Mouse (Mus musculus) limb, embryonic 11.5 days (tissue): ENCODE results near the gene Creg2. TPM values are rescaled to one million over a fixed set of nuclear protein-coding genes. Genes with fewer than 3 reads are reported as not detected.
A peak's percentile ranks its signal among the peaks of the same experiment; 100 is the strongest.

Experiments used
- ATAC-seq: fragments of 200-750 bp; cut with Nextera tagmentation; 2 replicates; pipeline ENCODE4 v1.8.0; 2017; ENCODE audit warnings: low read depth; ENCODE audit not compliant: insufficient number of reproducible peaks, low FRiP score, low TSS enrichment
- DNase-seq: peaks from one replicate; pipeline ENCODE4 v3.0.0-alpha.2; 2015; ENCODE audit warnings: low spot score
- H3K27ac ChIP-seq: fragments of 300-500 bp; sonication (generic); replicated peaks from 2 replicates; pipeline ENCODE4 v1.5.1; 2014; ENCODE audit warnings: low read depth, mild to moderate bottlenecking, low read length
- H3K27me3 ChIP-seq: fragments of 300-500 bp; sonication (generic); 2 replicates; pipeline ENCODE4 v1.6.1; 2014; ENCODE audit warnings: mild to moderate bottlenecking, low read length, mixed read lengths; ENCODE audit not compliant: control insufficient read depth, insufficient read depth
- H3K36me3 ChIP-seq: fragments of 300-500 bp; sonication (generic); 2 replicates; pipeline ENCODE4 v1.6.1; 2014; ENCODE audit warnings: mild to moderate bottlenecking, low read length, moderate library complexity, mixed read lengths; ENCODE audit not compliant: control insufficient read depth, insufficient read depth
- H3K4me1 ChIP-seq: fragments of 300-500 bp; sonication (generic); 2 replicates; pipeline ENCODE4 v1.6.1; 2014; ENCODE audit warnings: low read length, mixed read lengths; ENCODE audit not compliant: control insufficient read depth, insufficient read depth
- H3K4me2 ChIP-seq: fragments of 300-500 bp; sonication (generic); 2 replicates; pipeline ENCODE4 v1.6.1; 2014; ENCODE audit warnings: low read depth, mild to moderate bottlenecking, moderate library complexity; ENCODE audit not compliant: severe bottlenecking
- H3K4me3 ChIP-seq: fragments of 300-500 bp; sonication (generic); 2 replicates; pipeline ENCODE4 v1.5.1; 2014; ENCODE audit warnings: low read depth, low read length
- H3K9ac ChIP-seq: fragments of 300-500 bp; sonication (generic); 2 replicates; pipeline ENCODE4 v1.6.1; 2014; ENCODE audit warnings: mild to moderate bottlenecking, low read length
- H3K9me3 ChIP-seq: fragments of 300-500 bp; sonication (generic); 2 replicates; pipeline ENCODE4 v1.6.1; 2016; ENCODE audit warnings: low read length; ENCODE audit not compliant: control insufficient read depth
- WGBS: fragments of 180-500 bp; shearing (Covaris S2); extraction: QIAGEN DNeasy Blood & Tissue Kit; methylation state at CpG from one replicate; pipeline ENCODE4 v1.1.7; 2014; 5-methylcytosine and 5-hydroxymethylcytosine counted together
- polyA plus RNA-seq: library from polyadenylated mRNA; unstranded; fragments of >200 nt; fragmentation: Nextera tagmentation; extraction: Ambion mirVana; gene quantifications from 2 replicates; pipeline ENCODE4 v1.2.1, GENCODE M21; 2014

Creg2 gene
- polyA plus RNA-seq, 1 experiment from 2014 or later = not detected

- DNase-seq = no peak
Observed at GRCm38 (mm10) chr1:39645905-39646759, 5.1 kb downstream of the Creg2 start.

GRCm38 (mm10) chr1:39644333-39644732, 6.9 kb downstream of the Creg2 start:
- H3K27me3 ChIP-seq = peaks cover 6% of the 10 kb centered on the region; the same call in 1 of the 2 replicates
- DNase-seq (no peak), ATAC-seq (no peak)
- no peak overlapping the region for H3K4me2 ChIP-seq
- no peak overlapping the region for H3K27ac ChIP-seq
- no peaks in the 10 kb centered on the region for H3K36me3 ChIP-seq
- H3K4me1 ChIP-seq = no peaks in the 10 kb centered on the region
- no peak overlapping the region for H3K4me3 ChIP-seq
- no peaks in the 10 kb centered on the region for H3K9me3 ChIP-seq
- 70% methylated on average over 1 of the region's 1 CpGs for WGBS
- no peak overlapping the region for H3K9ac ChIP-seq

More at GRCm38 (mm10) chr1:39645905-39646759, 5.1 kb downstream of the Creg2 start:
- ATAC-seq = no peak
- H3K9me3 ChIP-seq = no peaks in the 10 kb centered on the region
- 58% methylated on average over 8 of the region's 8 CpGs for WGBS
- H3K36me3 ChIP-seq = no peaks in the 10 kb centered on the region
- H3K27me3 ChIP-seq = peaks cover 22% of the 10 kb centered on the region
- no peak overlapping the region for H3K4me3 ChIP-seq
- H3K4me1 ChIP-seq = peaks cover 5% of the 10 kb centered on the region
- H3K9ac ChIP-seq = no peak overlapping the region
- H3K27ac ChIP-seq = no peak overlapping the region
- H3K4me2 ChIP-seq = no peak overlapping the region

DNA sequence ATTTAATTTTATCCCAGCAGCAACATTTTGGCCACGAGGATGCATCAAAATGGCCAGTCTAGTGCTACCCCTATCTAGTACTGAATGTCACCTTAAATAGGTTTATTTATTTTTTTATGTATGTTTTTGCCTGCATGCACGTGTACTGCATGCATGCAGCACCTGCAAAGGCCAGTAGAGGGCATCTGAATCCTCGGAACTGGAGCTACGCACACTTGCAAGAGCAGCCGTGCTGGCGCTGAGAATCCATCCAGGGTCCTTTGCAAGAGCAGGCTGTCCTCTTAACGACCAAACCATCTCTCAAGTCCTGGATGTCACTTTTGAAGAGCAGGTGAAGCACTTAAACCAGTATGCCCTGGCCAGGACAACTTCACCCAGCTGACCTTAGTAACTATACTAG, 9.6 kb downstream of the Creg2 start:
- Histone ChIP-seq H3K9me3 (no peaks in the 10 kb centered on the region), H3K4me2 (no peak overlapping the region), H3K27me3 (no peaks in the 10 kb centered on the region), H3K27ac (no peak overlapping the region), H3K9ac (no peak overlapping the region), H3K36me3 (no peaks in the 10 kb centered on the region), H3K4me3 (no peak overlapping the region), H3K4me1 (peaks cover 3% of the 10 kb centered on the region; the same call in 1 of the 2 replicates)
- 87% methylated on average over 7 of the region's 7 CpGs for WGBS
- ATAC-seq (no peak), DNase-seq (no peak)

- no peaks in the 10 kb centered on the region for H3K36me3 ChIP-seq
- H3K9ac ChIP-seq = no peak overlapping the region
- H3K4me1 ChIP-seq = peaks cover 3% of the 10 kb centered on the region; the same call in 1 of the 2 replicates
- DNase-seq (no peak), ATAC-seq (no peak)
- H3K27ac ChIP-seq = no peak overlapping the region
- H3K4me3 ChIP-seq = no peak overlapping the region
- WGBS = 65% methylated on average over 8 of the region's 8 CpGs
- H3K4me2 ChIP-seq = no peak overlapping the region
- no peaks in the 10 kb centered on the region for H3K9me3 ChIP-seq
- H3K27me3 ChIP-seq = no peaks in the 10 kb centered on the region
Observed at GRCm38 (mm10) chr1:39637139-39637538, 14.1 kb downstream of the Creg2 start.

DNA sequence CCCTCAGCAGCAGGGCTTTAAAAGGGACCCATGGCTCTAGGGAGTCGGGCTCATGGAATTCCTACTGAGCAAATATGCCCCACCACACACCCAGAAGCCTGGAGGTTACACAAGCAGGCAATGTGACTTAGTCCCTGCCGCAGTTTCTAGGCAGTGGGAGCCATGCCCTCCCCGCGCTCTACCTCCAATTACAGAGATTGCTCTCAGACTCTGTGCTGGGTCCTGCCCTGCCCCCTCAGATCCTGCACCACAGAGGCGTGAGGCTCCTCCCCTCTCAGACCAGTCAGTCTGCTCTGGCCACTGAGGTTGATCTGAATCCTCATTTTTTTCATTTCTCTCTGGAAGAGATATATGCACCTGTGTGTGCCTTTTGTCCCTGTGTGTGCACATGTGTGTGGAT, 14.6 kb downstream of the Creg2 start:
- 4% methylated on average over 5 of the region's 5 CpGs for WGBS
- Histone ChIP-seq H3K4me3 (no peak overlapping the region), H3K4me2 (no peak overlapping the region), H3K27me3 (no peaks in the 10 kb centered on the region), H3K9ac (no peak overlapping the region), H3K27ac (no peak overlapping the region), H3K36me3 (no peaks in the 10 kb centered on the region), H3K9me3 (no peaks in the 10 kb centered on the region), H3K4me1 (peaks cover 3% of the 10 kb centered on the region; the same call in 1 of the 2 replicates)
- DNase-seq = peak; percentile 41
- no peak for ATAC-seq

DNA sequence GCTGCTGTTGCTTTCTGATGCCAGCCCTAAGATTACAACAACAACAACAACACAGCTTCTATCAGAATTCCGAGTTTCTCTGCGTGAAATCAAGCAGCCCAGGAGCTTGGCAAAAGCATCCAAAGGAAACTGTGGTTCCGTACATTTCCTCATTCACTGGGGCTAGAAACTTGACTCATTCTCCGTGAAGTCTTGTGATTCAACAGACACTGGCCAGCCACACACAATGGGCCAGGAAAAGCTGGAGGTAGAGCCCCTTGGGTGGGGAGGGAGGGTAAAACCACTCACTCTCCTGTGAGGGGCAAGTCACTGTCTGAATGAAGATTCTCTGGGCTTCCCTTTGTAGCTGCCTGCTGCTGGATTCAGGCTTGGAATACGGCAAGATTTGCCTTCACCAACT, 15.1 kb downstream of the Creg2 start:
- DNase-seq = no peak
- no peak overlapping the region for H3K4me3 ChIP-seq
- WGBS = 43% methylated on average over 5 of the region's 5 CpGs
- H3K4me2 ChIP-seq = no peak overlapping the region
- no peaks in the 10 kb centered on the region for H3K27me3 ChIP-seq
- H3K9me3 ChIP-seq = no peaks in the 10 kb centered on the region
- no peak overlapping the region for H3K9ac ChIP-seq
- H3K27ac ChIP-seq = no peak overlapping the region
- no peak for ATAC-seq
- H3K36me3 ChIP-seq = no peaks in the 10 kb centered on the region
- H3K4me1 ChIP-seq = peaks cover 3% of the 10 kb centered on the region; the same call in 1 of the 2 replicates

GRCm38 (mm10) chr1:39628606-39629005, 22.7 kb downstream of the Creg2 start:
- H3K27me3 ChIP-seq = no peaks in the 10 kb centered on the region
- WGBS = 85% methylated on average over 9 of the region's 9 CpGs
- no peaks in the 10 kb centered on the region for H3K9me3 ChIP-seq
- H3K4me2 ChIP-seq = no peak overlapping the region
- no peak overlapping the region for H3K4me3 ChIP-seq
- DNase-seq (no peak), ATAC-seq (no peak)
- H3K36me3 ChIP-seq = no peaks in the 10 kb centered on the region
- no peak overlapping the region for H3K9ac ChIP-seq
- no peaks in the 10 kb centered on the region for H3K4me1 ChIP-seq
- H3K27ac ChIP-seq = no peak overlapping the region

DNA sequence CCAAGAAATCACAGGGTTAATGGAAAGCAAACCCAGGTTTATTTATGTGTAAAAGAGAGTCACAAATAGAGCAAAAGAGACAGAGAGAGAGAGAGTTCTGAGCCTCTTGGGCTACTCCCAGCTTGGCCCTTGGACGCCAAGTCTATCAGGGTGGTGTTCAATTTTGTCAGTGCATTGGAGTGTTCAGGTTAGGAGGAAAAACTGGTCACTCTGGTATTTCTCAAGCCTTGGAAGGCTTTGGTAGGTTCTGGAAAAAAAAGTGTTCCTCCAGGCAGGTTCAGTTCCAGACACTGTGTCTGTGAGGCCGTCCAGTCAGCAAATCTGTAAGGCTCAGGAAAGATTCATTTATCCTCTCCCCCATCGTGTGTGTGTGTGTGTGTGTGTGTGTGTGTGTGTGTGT, 25.8 kb downstream of the Creg2 start:
- 47% methylated on average over 3 of the region's 3 CpGs for WGBS
- Histone ChIP-seq H3K4me1 (no peaks in the 10 kb centered on the region), H3K36me3 (no peaks in the 10 kb centered on the region), H3K27me3 (no peaks in the 10 kb centered on the region), H3K27ac (no peak overlapping the region), H3K9ac (no peak overlapping the region), H3K4me2 (no peak overlapping the region), H3K9me3 (no peaks in the 10 kb centered on the region), H3K4me3 (no peak overlapping the region)
- no peak for ATAC-seq
- no peak for DNase-seq
